Mouse (Mus musculus) MEL-GATA-1-ER (cell line): ENCODE results near the gene Chd2.

Experiments
- DNase-seq: peaks from one replicate; pipeline ENCODE4 v3.0.0-alpha.2; 2012; ENCODE audit warnings: low read depth; ENCODE audit errors: extremely low read depth

The Chd2 gene

DNA sequence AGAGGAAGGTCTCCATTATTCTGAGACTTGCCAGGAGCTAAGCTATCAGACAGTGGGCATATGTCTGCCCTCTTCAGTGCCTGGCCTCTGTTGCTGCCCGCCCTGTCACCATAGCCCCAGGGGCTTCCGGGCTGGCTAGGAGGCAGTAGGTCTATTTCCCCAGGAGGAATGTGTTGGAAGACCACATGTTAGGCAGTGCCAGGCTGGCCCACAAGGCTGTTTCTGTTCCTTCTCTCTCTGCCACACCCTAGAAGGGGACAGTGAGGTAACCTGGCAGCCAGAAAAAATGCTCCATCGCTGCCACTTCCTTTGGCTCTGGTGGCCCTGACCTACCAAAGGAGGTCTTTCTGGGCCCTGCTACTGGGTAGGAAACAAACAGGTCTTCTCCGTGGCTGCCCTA is 129.6 kb downstream of the Chd2 start:
- no peak for DNase-seq

DNA sequence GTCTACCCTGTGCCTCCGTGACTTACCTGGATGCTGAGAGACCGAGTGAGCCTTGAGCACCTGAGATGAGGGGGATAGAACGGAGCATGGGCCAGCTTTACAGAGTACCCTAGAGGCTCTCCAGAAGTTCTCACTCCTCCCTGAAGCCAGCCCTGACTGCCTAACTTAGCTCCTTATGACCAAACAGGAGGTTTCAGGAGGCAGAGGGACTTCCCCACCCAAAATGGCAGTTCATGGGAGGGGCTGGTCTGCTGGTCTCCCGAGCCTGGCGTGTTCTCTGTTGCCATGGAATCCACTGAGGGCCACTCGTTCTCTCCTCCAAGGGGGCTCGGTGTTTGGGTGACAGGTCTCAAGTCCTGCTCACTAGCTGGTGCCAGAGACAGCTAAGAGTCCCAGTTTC is 130.1 kb downstream of the Chd2 start:
- no peak for DNase-seq

DNA sequence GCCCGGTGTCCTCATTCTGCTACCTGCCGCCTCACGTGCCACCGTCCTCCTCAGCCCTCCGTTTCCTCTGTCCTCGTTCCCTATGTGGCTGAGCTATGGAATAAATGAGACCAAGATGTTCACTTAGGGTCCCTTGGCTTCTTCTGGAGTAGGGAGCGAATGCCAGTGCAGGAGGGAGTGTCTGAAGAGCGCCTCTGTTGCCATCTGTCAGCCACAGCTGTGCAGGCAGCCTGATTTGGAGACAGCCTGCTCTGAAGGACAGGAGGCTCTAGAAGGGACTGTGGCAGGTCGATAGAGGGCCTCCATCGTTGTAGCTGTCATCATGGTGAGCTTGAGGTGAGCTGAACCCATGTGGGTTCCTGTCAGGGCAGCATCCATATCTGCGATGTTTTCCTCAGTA is 136.1 kb downstream of the Chd2 start:
- no peak for DNase-seq

DNA sequence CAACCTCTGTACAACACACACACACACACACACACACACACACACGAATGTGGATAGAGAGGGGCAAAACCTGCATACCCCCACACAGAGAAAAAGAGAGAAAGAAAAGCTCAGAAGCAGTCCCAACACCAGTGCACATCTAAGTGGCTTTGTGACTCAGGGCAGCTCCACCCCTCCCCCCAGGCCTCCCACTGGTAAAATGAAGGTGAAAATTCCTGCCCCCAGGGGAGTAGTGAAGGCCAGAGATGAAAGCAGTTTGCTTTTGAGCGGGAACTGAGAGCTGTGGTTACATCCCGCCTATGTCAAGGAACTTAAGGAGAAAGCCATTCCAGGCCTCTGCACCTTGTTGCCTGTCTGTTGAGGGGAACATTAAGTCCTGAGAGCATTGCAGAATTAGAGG is 138.1 kb downstream of the Chd2 start:
- DNase-seq = no peak

DNA sequence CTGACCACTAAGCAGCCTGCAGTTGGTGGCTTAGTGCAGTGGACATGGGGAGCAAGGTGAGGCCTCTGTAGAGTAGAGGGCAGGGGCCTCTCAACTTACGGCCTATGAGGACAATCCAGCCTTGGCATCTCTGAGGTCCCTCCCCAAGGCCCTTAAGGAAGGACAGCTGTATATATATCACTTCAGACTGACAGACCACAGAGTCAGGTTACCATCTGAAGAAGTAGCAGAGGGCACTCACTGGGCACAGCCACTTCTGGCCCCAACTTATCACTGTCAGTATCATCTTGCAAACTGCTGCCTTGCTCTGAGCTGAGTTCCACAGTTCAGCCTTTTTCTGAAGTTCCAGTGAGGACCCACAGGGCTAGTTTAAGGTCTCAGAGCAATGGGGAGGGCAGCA is 139.0 kb downstream of the Chd2 start:
- DNase-seq = no peak

DNA sequence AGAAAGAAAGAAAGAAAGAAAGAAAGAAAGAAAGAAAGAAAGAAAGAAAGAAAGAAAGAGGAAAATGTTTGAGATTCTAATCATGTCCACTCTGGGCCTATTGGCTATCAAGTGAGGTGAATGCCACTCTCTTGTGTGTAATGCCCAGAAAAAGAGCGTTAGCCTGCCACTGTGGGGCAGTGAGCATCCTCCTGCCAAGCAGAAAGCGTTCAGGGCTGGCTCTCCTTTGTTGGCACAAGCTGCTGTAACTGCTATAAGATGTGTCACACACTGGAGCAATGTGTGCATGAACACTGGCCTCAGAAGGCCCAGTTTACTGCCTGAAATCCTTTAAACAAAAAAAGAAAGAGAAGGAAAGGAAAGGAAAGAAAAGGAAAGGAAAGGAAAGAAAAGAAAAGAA is 139.5 kb downstream of the Chd2 start:
- DNase-seq = no peak

DNA sequence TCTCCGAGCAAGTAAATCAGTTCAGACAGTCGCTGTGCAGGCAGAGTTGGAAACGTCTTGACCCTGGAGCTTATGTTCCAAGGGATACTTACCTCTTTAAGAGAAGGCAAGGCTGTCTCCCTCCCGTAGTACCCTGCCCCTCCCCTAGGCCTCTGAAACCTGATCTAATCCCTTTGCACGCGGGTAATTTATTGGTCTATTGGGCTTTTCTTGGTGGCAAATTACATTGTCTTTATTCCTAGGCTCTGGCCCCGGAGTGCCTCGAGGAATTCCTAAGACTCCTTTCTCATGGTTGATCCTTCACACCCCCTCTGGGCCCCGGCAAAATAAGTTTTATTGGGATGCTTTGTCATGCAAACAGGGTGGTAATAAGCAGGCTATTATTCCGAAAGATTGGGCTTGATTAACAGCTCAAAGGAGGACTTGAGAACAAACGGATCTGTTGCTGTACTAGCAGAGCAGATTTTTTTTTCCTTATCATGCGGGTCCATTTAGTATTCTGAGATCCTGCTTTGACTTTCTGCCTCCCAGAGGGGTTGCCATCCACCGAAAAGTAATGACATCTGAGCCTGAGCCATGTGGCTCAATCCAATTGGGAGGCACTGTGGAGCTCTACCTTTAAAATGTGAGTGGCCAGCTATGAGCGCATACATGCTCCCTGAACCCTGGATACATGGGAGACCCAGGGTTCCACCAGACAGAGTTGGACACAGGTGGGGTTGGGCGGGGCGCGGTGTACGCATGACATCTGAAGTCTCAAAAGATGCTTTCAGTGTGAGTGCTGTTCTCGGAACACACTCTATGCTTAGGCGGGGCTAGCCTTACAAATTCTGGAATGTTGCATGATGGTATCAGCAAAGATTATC is 141.3 kb downstream of the Chd2 start:
- no peak for DNase-seq

DNA sequence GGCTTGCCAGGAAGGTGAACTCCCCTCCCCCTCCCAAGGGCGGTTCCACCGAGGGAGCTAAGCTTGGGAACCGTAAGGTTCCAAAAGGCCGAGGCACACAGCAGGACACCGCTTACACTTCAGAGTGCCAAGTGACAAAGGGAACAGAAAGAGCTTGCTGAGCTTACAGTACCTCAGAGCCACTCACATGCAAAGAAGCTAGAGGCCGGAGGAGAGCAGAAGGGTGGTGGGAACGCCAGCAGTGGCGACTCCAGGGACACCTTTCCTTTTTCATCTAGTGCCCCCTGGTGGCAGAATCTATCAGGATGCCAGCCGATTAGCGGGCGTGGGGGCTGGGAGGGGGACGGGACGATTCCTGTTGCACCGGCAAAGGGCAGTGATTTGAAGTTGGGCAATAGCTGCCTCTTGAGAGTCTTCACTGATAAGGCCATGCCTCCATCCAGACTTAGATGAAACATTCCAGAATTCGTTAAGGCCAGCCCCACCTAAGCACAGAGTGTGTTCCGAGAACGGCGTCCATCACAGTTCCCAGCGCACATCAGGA is 142.1 kb downstream of the Chd2 start:
- DNase-seq = no peak

DNA sequence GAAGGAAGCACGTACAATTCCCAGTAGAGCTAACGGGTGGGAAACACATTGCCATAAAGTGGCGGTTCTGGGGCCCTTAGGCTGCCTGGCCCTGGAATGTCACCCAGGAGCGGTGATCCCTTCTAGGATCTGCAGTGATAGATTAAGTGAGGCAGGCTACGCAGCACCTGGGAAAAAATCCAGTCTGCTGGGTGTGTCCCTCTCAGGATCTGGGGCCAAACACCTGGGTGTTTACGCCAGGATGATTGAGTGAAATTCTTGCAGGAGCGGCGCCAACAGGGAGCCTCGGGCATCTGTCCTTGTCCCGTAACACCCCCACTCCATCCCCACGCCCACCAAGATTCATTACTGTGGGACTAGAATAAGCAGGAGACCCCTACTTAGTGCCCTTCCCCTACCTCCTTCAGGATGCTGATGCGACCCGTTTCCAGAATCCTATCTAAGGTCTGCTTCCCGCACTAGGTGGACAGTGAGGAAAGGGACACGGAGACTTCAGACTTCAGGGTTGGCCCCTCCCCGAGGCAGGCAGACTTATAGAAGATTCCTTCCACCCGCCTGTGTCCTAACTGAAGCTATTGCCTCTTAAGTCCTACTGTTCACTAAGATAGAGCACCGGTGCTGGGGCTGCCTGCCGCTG is 142.7 kb downstream of the Chd2 start:
- DNase-seq = no peak

DNA sequence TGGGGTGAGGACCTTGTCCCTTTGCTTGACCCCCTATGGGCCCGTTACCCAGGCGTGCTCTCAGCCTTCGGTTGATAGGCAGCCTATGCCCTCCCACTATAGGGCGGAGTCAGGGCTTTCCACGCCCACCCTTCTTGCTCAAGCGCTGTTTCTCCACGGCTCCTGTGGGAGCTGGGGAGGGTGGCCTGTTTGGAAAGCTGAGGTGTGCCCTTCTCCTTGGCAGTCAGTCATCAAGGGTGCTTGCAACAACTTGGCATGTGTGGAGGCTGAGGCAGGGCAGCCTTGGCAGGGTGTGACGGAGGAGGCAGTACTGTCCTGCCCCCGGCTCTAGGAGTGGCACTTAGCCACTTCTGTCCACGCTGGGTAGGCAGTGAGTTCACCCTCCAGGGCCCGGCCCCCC is 143.3 kb downstream of the Chd2 start:
- no peak for DNase-seq

DNA sequence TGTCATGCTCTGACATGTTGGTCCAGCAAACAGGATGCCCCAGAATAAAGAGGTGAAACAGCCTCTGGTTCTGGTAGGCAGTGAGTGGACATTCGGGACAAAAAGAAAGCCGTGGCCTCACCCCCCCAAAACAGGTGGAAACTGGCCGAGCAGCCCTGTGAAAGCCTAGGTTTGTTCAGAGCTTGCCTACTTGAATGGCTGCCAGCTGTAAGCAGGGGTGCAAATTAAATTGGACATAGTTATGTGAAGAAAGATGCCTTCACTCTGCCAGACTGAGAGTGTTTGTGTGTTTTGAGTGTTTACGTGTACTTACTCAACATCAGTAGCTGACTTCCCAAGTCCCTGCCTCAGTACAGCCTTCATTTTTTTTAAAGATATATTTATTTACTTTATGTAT is 147.6 kb downstream of the Chd2 start:
- DNase-seq = no peak

DNA sequence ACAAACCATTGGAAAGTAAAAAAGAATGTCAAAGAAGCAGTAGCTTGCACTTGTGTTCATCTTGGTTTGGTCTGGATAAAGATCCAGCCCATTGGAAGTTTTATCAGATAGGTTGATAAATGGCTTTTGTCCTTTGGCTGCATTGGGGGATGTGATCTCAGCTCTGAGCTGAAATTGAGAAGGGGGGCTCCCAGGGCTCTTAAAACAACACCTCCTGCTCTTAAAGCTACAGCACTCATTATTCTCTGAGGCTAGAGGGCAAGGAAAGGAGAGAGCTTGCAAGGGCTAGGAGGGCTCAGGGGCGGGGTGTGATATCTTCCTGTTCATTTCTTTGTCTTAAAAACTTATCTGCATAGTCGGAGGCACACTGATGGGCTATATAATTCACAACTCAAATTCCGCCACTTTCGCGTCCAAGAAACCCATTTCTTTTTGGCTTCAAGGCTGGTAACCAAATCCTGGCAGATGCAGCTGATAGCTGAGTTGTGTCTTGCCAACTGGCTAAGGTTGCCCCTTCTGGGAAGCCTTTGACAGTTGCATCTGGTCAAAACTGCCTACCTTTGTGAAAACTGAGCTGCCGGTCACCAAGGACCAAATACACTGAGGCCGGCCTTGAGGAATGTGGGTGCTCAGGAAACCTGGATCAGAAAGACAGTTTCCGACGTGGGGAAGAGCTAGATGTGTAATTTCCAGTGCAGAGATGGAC is 148.2 kb downstream of the Chd2 start:
- no peak for DNase-seq

DNA sequence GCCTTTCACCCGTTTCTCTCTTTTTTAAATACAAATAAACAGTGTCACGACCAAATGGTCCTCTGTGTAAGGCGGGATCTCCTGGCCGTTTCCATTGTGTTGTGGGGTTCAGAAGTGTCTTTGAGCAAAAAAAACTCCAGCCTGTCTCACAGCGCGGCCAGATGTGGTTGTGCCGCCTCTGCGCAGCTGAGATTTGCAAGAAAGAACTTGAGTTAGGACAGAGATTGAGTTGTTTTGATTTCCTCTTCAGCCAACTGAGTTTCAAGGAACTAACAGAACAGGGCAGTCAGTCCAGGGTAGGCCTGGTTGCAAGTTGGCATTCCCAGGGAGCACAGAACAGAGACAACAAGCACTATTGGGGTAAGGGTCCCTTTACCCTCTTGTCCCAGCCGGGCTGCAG is 149.3 kb downstream of the Chd2 start:
- DNase-seq = no peak

DNA sequence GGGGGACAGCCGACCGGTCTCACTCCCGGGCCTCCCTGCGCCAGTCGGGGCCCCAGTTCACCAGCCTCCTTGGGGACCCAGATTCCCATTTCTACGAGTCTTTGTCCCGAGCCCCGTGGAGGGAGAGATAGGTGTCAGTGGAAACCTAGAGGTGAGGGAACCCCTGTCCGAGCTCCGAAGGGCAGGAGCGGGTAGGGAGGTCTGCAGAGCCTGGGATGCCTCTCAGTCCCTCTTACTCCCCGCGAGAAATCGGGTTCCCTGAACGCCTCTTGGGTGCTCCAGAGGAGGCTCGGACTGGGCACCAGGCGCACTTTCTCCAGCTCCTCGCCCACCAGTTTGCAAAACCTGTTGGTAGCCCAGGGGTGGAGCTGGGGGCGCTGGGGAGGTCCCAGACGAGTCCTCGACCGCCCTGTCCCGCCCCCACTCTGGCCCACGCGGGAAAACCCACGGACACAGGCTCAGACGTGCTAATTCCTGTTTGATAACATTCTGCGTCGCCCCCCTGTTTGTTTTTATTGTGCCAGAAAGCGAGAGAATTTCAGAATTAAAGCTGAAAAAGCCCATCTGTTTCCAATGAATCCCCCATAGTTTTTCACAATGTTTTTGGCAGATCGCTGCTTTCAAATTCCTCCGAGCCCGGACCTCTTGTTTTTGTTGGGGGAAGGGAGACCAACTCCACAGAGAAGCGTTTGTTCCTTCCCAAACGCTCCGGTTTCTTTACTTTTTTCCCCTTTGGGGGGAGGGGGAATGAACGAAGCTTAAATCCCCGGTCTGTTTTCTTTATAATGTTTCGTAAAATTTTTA is 149.9 kb downstream of the Chd2 start:
- no peak for DNase-seq

DNA sequence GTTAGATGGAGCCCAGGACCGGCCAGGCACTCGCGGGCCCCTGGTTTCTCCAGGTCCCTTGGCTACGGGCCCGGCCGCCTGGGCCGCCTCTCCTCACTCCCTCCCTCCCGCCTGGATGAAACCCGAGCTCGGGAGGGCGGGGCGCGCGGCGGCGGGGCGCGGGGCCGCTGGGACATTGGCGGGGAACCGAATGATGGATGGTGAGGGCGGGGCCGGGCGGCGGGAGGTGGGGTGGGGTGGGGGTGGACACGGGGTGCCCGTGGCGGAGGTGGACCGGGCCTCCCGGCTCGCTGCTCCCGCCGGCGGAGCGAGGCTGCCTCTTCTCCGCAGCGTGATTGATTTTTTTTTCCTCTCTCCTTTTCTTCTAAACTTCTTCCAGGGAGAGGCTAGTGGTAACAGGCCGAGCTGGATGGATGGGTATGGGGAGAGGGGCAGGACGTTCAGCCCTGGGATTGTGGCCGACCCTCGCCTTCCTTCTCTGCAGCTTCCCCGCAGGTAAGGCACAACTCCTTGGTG is 150.6 kb downstream of the Chd2 start:
- no peak for DNase-seq

DNA sequence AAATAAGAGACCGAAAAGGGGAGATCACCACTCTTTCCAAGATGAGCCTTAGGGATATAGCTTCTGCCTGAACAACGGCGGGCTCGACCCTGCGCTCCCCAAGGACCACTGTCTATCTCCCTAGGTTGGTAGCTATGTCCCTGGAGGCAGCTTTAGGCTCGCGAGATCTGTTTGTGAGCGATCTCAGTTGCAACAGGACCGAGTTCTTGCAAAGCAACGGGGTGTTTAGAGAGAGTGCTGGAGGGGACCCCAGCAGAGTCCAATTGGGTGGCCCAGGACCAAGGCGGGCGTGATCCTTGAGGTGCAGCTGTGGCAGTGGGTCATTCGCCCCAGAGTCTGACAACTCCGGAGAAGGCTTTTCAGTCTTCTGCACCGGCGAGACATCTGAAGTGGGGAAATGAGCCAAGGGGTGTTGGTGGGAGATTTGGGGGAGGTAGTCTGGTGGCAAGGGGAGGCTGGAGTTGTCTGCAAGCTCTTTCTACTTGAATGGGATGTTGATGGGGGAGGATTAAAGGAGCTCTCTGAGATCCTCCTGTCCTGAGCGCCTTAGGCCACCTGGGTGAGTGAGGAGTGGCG is 151.1 kb downstream of the Chd2 start:
- DNase-seq = no peak

DNA sequence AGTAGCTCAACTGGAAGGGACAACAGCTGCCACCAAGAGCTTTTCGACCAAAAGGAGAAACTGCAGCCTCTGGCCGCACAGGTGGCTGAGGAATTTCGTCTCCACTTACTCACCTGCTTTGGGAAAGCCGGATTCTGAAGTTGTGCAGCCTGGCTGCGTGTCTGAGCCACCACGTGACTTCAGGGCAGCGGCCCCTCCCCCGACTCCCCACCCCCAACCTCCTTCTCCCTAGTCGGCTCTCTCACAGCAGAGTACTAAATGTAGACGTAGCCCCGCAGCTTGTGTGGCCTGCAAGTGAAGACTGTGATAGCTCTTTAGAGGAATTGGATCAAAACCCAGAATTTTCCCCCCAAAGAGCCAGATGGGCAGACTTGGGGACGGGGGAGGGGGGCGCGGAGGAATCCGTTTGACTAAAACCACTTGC is 151.7 kb downstream of the Chd2 start:
- DNase-seq = no peak

DNA sequence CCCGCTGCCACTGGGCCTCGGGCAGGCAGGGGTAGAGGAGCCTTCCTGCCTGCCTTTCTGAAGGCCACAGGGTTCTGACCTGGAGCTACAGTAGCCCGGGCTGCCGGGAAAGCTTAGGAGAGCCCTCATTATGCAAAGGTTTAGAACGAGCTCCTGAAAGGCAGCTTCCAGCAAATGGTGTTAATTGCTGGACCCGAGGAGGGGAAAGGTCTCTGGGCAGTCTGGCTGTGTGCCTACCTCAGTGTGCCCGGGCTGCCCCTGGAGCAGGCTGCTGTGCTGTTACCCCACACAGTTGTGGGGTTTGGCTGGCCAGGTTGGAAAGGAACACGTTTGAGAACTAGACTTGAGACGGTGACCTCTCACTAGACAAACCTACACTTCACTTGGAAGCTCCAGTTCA is 152.2 kb downstream of the Chd2 start:
- DNase-seq = no peak

DNA sequence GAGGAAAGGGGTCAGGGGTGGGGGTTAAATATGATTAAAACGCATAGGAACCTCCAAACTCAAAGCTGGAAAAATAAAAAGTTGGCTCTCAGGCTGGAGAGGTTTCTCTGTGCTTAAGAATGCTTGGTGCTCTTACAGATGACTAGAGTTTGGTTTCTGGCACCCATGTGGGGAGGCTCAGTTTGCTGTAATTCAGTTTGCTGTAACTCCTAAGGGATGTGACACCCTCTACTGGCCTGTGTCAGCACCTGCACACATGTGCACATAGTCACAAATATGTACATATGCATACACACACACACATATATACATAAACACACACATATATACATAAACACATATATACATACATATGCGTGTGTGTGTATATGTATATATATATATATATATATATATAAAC is 152.8 kb downstream of the Chd2 start:
- DNase-seq = no peak

DNA sequence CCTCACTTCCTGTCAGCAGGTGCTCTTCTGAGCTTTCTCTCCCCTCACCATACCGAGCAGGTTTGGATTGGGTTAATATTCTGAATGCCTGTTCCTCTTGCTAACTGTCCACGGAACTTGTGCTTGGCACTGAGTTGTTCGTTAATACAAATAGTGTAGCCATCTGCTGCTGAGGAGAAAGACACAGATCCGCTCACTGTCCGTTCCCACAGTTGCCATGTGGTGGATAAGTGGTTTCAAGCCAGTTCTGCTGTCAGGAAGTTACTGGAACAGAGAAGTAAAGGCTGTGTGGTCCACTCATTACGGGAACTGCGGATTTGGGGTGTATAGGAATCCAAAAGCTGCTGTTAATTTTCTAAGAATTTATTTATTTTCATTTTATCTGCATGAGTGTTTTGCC is 158.8 kb downstream of the Chd2 start:
- no peak for DNase-seq

DNA sequence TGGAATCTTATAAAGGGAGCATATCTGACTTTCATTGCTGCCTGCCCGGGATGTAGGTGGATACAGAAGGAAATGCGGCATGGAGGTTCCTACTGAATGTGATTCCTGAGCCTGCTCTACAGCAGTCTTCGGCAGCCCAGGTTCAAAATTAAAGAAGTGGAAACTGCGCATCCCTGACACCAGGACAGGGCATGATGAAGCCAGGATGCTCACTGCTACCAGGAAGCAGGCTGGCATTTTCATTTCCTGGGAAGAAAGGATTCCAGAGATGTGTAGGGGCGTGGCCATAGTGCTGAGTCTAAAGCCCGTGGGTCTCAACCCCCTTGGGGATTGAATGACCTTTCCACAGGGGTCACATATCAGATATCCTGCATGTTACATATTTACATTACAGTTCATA is 163.6 kb downstream of the Chd2 start:
- no peak for DNase-seq
